Mouse (Mus musculus) spleen, adult 2 months (tissue): ENCODE results near the gene Dis3.

Source experiments
- CTCF ChIP-seq: fragments of 200-500 bp; IDR thresholded peaks from 2 replicates; pipeline ENCODE4 v1.5.1; 2011; ENCODE audit warnings: mild to moderate bottlenecking, inconsistent platforms; ENCODE audit not compliant: insufficient read depth, insufficient read length, insufficient replicate concordance; ENCODE audit errors: extremely low read depth
- POLR2A ChIP-seq: fragments of 200-500 bp; IDR thresholded peaks from 2 replicates; pipeline ENCODE4 v1.6.1; 2011; ENCODE audit warnings: low read depth, low read length, inconsistent platforms

- TF ChIP-seq CTCF = no peak
- no peak for TF ChIP-seq POLR2A
These were observed 40.5 kb downstream of the Dis3 start for GRCm38 (mm10) chr14:99058959-99059586.
